Comparison of ENCODE assay signal across 8 mouse cellular contexts in genomic region chr8:79641119-79641518, GRCm38 (mm10). TPM values are rescaled to one million over a fixed set of nuclear protein-coding genes. Genes with fewer than 3 reads are reported as not detected.
A peak's percentile ranks its signal among the peaks of the same experiment; 100 is the strongest.
DNase-seq lines count a peak whose midpoint lies in the region; ATAC-seq and TF ChIP-seq lines count a peak whose summit lies in the region.

No protein-coding gene starts in this region.

- no peaks in the 10 kb centered on the region for H3K9me3 ChIP-seq in lung, embryonic 16.5 days (ENCODE audit: control insufficient read depth, low read length)
- no peaks in the 10 kb centered on the region for H3K9me3 ChIP-seq in limb, embryonic 11.5 days (ENCODE audit: control insufficient read depth, low read length)

- H3K27me3 ChIP-seq in lung, embryonic 16.5 days (ENCODE audit: control insufficient read depth, insufficient read depth, low read depth, low read length), result no peaks in the 10 kb centered on the region
- H3K27me3 ChIP-seq in limb, embryonic 11.5 days (ENCODE audit: control insufficient read depth, insufficient read depth, low read length), result no peaks in the 10 kb centered on the region
- no peaks in the 10 kb centered on the region for H3K27me3 ChIP-seq in splenic B cell, adult 2 months (ENCODE audit: control insufficient read depth, insufficient read depth, low read length, poor library complexity, severe bottlenecking)

- peak overlapping the region; percentile 14; the same call in 1 of the 2 replicates for H3K9ac ChIP-seq in lung, embryonic 16.5 days (ENCODE audit: low read length)
- no peak overlapping the region for H3K9ac ChIP-seq in limb, embryonic 11.5 days (ENCODE audit: low read length)

- no peak for TF ChIP-seq CTCF in embryonic fibroblast, embryonic 13.5 days (IDR thresholded peaks at IDR 0.05; ENCODE audit: borderline replicate concordance, insufficient read depth, low read length)

- 5% methylated on average over 1 of the region's 1 CpGs for WGBS in lung, embryonic 16.5 days
- WGBS in limb, embryonic 11.5 days, result 34% methylated on average over 1 of the region's 1 CpGs

- H3K4me3 ChIP-seq in lung, embryonic 16.5 days (ENCODE audit: low read length), result peak overlapping the region; percentile 95
- H3K4me3 ChIP-seq in embryonic fibroblast, embryonic 13.5 days (ENCODE audit: insufficient read depth, low read length), result peak overlapping the region; percentile 91
- peak overlapping the region; percentile 94 for H3K4me3 ChIP-seq in limb, embryonic 11.5 days (ENCODE audit: low read depth, low read length)

- H3K27ac ChIP-seq in lung, embryonic 16.5 days (ENCODE audit: low read length), result no peak overlapping the region
- no peak overlapping the region for H3K27ac ChIP-seq in embryonic fibroblast, embryonic 13.5 days (ENCODE audit: insufficient read depth, low read length)
- no peak overlapping the region for H3K27ac ChIP-seq in limb, embryonic 11.5 days (replicated peaks; ENCODE audit: low read depth, low read length)

- no peak for TF ChIP-seq POLR2A in embryonic fibroblast, embryonic 13.5 days (IDR thresholded peaks at IDR 0.05; ENCODE audit: low read depth, low read length)

- no peak for DNase-seq in lung, postnatal 14 days
- DNase-seq in limb, embryonic 11.5 days (ENCODE audit: low spot score), result no peak
- DNase-seq in splenic B cell, adult 2 months (ENCODE audit: low read depth, low spot score), result peak; percentile 7
- DNase-seq in thymus, postnatal 10 days (ENCODE audit: low spot score in 2 of 2), result no peak
- no peak for DNase-seq in layer of hippocampus, adult 11-12 months (ENCODE audit: low spot score)
- no peak for DNase-seq in frontal cortex, postnatal 14 days (ENCODE audit: low spot score in 2 of 2)

- ATAC-seq in lung, embryonic 16.5 days (ENCODE audit: low read depth), result no peak
- ATAC-seq in limb, embryonic 11.5 days (ENCODE audit: insufficient number of reproducible peaks, low FRiP score, low TSS enrichment, low read depth), result no peak

- H3K4me2 ChIP-seq in lung, embryonic 16.5 days (ENCODE audit: low read depth, low read length), result peak overlapping the region; percentile 66
- H3K4me2 ChIP-seq in limb, embryonic 11.5 days (ENCODE audit: low read depth, severe bottlenecking), result peak overlapping the region; percentile 63

- H3K4me1 ChIP-seq in lung, embryonic 16.5 days (replicated peaks; ENCODE audit: control insufficient read depth, insufficient read depth, low read length), result peaks cover 24% of the 10 kb centered on the region
- H3K4me1 ChIP-seq in embryonic fibroblast, embryonic 13.5 days (ENCODE audit: control insufficient read depth, insufficient read depth, low read length), result peaks cover 9% of the 10 kb centered on the region
- peaks cover 12% of the 10 kb centered on the region; the same call in 1 of the 2 replicates for H3K4me1 ChIP-seq in limb, embryonic 11.5 days (ENCODE audit: control insufficient read depth, insufficient read depth, low read length)

- H3K36me3 ChIP-seq in lung, embryonic 16.5 days (ENCODE audit: control insufficient read depth, insufficient read depth, low read length), result peaks cover 7% of the 10 kb centered on the region
- H3K36me3 ChIP-seq in limb, embryonic 11.5 days (ENCODE audit: control insufficient read depth, insufficient read depth, low read length), result 0 out of 2 replicates have a peak, but pooled peaks cover 2% of the 10 kb centered on the region
- H3K36me3 ChIP-seq in splenic B cell, adult 2 months (ENCODE audit: control insufficient read depth, insufficient read depth, low read length, poor library complexity, severe bottlenecking), result peaks cover 3% of the 10 kb centered on the region; the same call in 1 of the 2 replicates

RNA-seq across cellular contexts. Expression of gene Otud4, which starts 1.7 kb away (rescaled TPM):
- 13.4 and 14.3 TPM in 2 replicates for polyA plus RNA-seq in lung, embryonic 16.5 days (2015; fragmentation: Nextera tagmentation; extraction: Ambion mirVana)
- polyA plus RNA-seq in embryonic fibroblast, embryonic 13.5 days (2011; ENCODE audit: insufficient read length, low read depth, missing spikeins), result 51.1 and 60.2 TPM in 2 replicates
- polyA plus RNA-seq in limb, embryonic 11.5 days (2014; fragmentation: Nextera tagmentation; extraction: Ambion mirVana), result 20.6 and 23.2 TPM in 2 replicates
